Mouse (Mus musculus): ENCODE results near the gene Vmn1r222. TPM values are rescaled to one million over a fixed set of nuclear protein-coding genes. Genes with fewer than 3 reads are reported as not detected.

Gene Vmn1r222
- polyA plus RNA-seq, 1 experiment from 2014 or later = not detected

- no peak within 1 kb of the TSS for H3K27ac ChIP-seq
- no peaks in the 10 kb centered on the region for H3K9me3 ChIP-seq
- 84% methylated on average over 2 of the region's 2 CpGs for WGBS
- H3K4me3 ChIP-seq = no peak within 1 kb of the TSS
- no peaks in the 10 kb centered on the region for H3K36me3 ChIP-seq
- no peak within 1 kb of the TSS for H3K9ac ChIP-seq
- H3K27me3 ChIP-seq = no peaks in the 10 kb centered on the region
- H3K4me1 ChIP-seq = no peaks in the 10 kb centered on the region
- ATAC-seq (ENCODE audit: borderline replicate concordance, extremely low read depth, low FRiP score, low TSS enrichment) = no peak
- H3K4me2 ChIP-seq = no peak within 1 kb of the TSS
These were observed 47.9 kb downstream of the Vmn1r222 start, which contains the start of gene Vmn1r220 for GRCm38 (mm10) chr13:23187875-23188274. Gene Vmn1r220, minus strand, starts transcription at chr13:23187975.

Other genes starting within 250 kb of the Vmn1r222 start
- not detected in 2 replicates for gene Vmn1r213, start 228.3 kb downstream of the Vmn1r222 start, polyA plus RNA-seq (2015; fragmentation: Nextera tagmentation; extraction: Ambion mirVana)
- gene Vmn1r214, start 205.5 kb downstream of the Vmn1r222 start, polyA plus RNA-seq (2015; fragmentation: Nextera tagmentation; extraction: Ambion mirVana) = not detected in 2 replicates
- not detected in 2 replicates for gene Vmn1r215, start 167.9 kb downstream of the Vmn1r222 start, polyA plus RNA-seq (2015; fragmentation: Nextera tagmentation; extraction: Ambion mirVana)
- gene Vmn1r217, start 117.7 kb downstream of the Vmn1r222 start, polyA plus RNA-seq (2015; fragmentation: Nextera tagmentation; extraction: Ambion mirVana) = not detected in 2 replicates
- not detected in 2 replicates for gene Vmn1r218, start 102.8 kb downstream of the Vmn1r222 start, polyA plus RNA-seq (2015; fragmentation: Nextera tagmentation; extraction: Ambion mirVana)
- 0.02 TPM in 1 of 2 replicates, not detected in the other for gene Vmn1r219, start 76.6 kb downstream of the Vmn1r222 start, polyA plus RNA-seq (2015; fragmentation: Nextera tagmentation; extraction: Ambion mirVana)
- gene Vmn1r220, start 48.0 kb downstream of the Vmn1r222 start, polyA plus RNA-seq (2015; fragmentation: Nextera tagmentation; extraction: Ambion mirVana) = not detected in 2 replicates
- not detected in 2 replicates for gene Vmn1r221, start 21.8 kb downstream of the Vmn1r222 start, polyA plus RNA-seq (2015; fragmentation: Nextera tagmentation; extraction: Ambion mirVana)
- not detected in 2 replicates for gene Vmn1r223, start 11.2 kb upstream of the Vmn1r222 start, polyA plus RNA-seq (2015; fragmentation: Nextera tagmentation; extraction: Ambion mirVana)
- gene Zfp322a, start 133.3 kb upstream of the Vmn1r222 start, polyA plus RNA-seq (2015; fragmentation: Nextera tagmentation; extraction: Ambion mirVana) = 51.9 and 53.3 TPM in 2 replicates
- 13.6 and 14.2 TPM in 2 replicates for gene Abt1, start 187.9 kb upstream of the Vmn1r222 start, polyA plus RNA-seq (2015; fragmentation: Nextera tagmentation; extraction: Ambion mirVana)
- gene Btn1a1, start 230.0 kb upstream of the Vmn1r222 start, polyA plus RNA-seq (2015; fragmentation: Nextera tagmentation; extraction: Ambion mirVana) = 0.14 and 0.26 TPM in 2 replicates

Measured in lung, embryonic 15.5 days (tissue).